Mouse (Mus musculus): Measurements from ENCODE around the gene Lrrc4.

- no peak for TF ChIP-seq POLR2A (IDR thresholded peaks at IDR 0.05; ENCODE audit: insufficient read depth, low read depth, low read length)
- no peak for TF ChIP-seq CTCF (IDR thresholded peaks at IDR 0.05; ENCODE audit: insufficient read depth, low read depth, low read length)
Measured at GRCm38 (mm10) chr6:28723059-28723458, 108.5 kb downstream of the Lrrc4 start.
